Mouse (Mus musculus): ENCODE data around the gene Samd4. TPM values are rescaled to one million over a fixed set of nuclear protein-coding genes. Genes with fewer than 3 reads are reported as not detected.

Gene Samd4
- total RNA-seq, 2 experiments from 2014 or later = 25.9 to 29.3 TPM

- DNase-seq (ENCODE audit: low spot score in 2 of 2) = no peak
These were observed 112.0 kb downstream of the Samd4 start for GRCm38 (mm10) chr14:46994704-46995103.

- no peak for DNase-seq (ENCODE audit: low spot score in 2 of 2)
These were observed 116.8 kb downstream of the Samd4 start for GRCm38 (mm10) chr14:46999321-47000025.

GRCm38 (mm10) chr14:47000096-47000736, 117.6 kb downstream of the Samd4 start:
- no peak for DNase-seq (ENCODE audit: low spot score in 2 of 2)

- no peak for DNase-seq (ENCODE audit: low spot score in 2 of 2)
These were observed 118.4 kb downstream of the Samd4 start for GRCm38 (mm10) chr14:47000786-47001761.

GRCm38 (mm10) chr14:47004161-47004560, 121.5 kb downstream of the Samd4 start:
- peak; percentile 33 to 57 for DNase-seq (ENCODE audit: low spot score in 2 of 2)

GRCm38 (mm10) chr14:47011171-47012139, 128.8 kb downstream of the Samd4 start:
- peak; percentile 39 to 59 for DNase-seq (ENCODE audit: low spot score in 2 of 2)

GRCm38 (mm10) chr14:47015618-47016017, 133.0 kb downstream of the Samd4 start:
- peak; percentile 22 to 34 for DNase-seq (ENCODE audit: low spot score in 2 of 2)

GRCm38 (mm10) chr14:47017658-47018057, 135.0 kb downstream of the Samd4 start:
- DNase-seq (ENCODE audit: low spot score in 2 of 2) = no peak

GRCm38 (mm10) chr14:47020886-47021285, 138.2 kb downstream of the Samd4 start:
- no peak for DNase-seq (ENCODE audit: low spot score in 2 of 2)

GRCm38 (mm10) chr14:47023529-47023928, 140.9 kb downstream of the Samd4 start:
- no peak for DNase-seq (ENCODE audit: low spot score in 2 of 2)

GRCm38 (mm10) chr14:47027431-47028118, 144.9 kb downstream of the Samd4 start:
- no peak for DNase-seq (ENCODE audit: low spot score in 2 of 2)

- no peak for DNase-seq (ENCODE audit: low spot score in 2 of 2)
These were observed 148.9 kb downstream of the Samd4 start for GRCm38 (mm10) chr14:47031542-47031941.

- no peak for DNase-seq (ENCODE audit: low spot score in 2 of 2)
These were observed 149.5 kb downstream of the Samd4 start for GRCm38 (mm10) chr14:47032140-47032539.

GRCm38 (mm10) chr14:47033423-47033822, 150.8 kb downstream of the Samd4 start:
- DNase-seq (ENCODE audit: low spot score in 2 of 2) = no peak

- DNase-seq (ENCODE audit: low spot score in 2 of 2) = no peak
These were observed 159.0 kb downstream of the Samd4 start for GRCm38 (mm10) chr14:47041699-47042098.

GRCm38 (mm10) chr14:47049051-47049450, 166.4 kb downstream of the Samd4 start:
- DNase-seq (ENCODE audit: low spot score in 2 of 2) = peak in 1 of 2 experiments; percentile 18

GRCm38 (mm10) chr14:47051743-47052610, 169.3 kb downstream of the Samd4 start:
- DNase-seq (ENCODE audit: low spot score in 2 of 2) = no peak

GRCm38 (mm10) chr14:47053101-47053500, 170.4 kb downstream of the Samd4 start:
- no peak for DNase-seq (ENCODE audit: low spot score in 2 of 2)

- no peak for DNase-seq (ENCODE audit: low spot score in 2 of 2)
These were observed 171.2 kb downstream of the Samd4 start for GRCm38 (mm10) chr14:47053824-47054223.
